Mouse (Mus musculus) liver, embryonic 14.5 days (tissue): Measurements from ENCODE around the gene Muc3.
A peak's percentile ranks its signal among the peaks of the same experiment; 100 is the strongest.

Source experiments
- CTCF ChIP-seq: IDR thresholded peaks from 2 replicates; pipeline ENCODE4 v1.5.1; 2016; ENCODE audit warnings: antibody characterized with exemption, low read depth, control low read depth
- EP300 ChIP-seq: IDR thresholded peaks from 2 replicates; pipeline ENCODE4 v1.6.1; 2016; ENCODE audit warnings: antibody characterized with exemption, low read depth

DNA sequence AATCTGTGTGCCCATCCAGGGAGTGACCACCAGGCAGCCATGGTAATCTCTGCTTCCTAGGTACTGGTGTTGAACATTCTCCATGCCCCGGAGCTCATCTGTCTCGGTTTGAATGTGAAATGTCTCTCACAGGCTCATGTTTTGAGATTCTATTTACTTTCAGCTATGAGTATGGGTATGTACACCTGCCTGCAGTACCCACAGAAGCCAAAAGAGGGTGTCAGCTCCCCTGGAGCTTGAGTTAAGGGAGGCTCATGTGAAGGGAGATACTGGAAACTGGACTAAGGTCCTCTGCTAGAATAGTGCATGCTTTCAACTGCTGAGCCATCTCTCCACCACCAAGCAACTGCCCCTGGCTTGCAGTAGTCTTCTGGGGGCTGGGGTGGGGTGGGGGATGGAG, 45.2 kb downstream of the Muc3 start:
- TF ChIP-seq CTCF (peak; percentile 67), EP300 (no peak)
